Mouse (Mus musculus): ENCODE measurements around the gene B020004J07Rik.
"Not testable (repeated sequence)": the region's sequence is repeated elsewhere in the genome, so short reads cannot be mapped to it uniquely, and the experiment has no call there.

Gene B020004J07Rik

GRCm38 (mm10) chr4:101843923-101844322 lies at the start of gene B020004J07Rik:
Gene B020004J07Rik, minus strand, starts transcription at chr4:101844023.
- not testable (repeated sequence) for DNase-seq

DNA sequence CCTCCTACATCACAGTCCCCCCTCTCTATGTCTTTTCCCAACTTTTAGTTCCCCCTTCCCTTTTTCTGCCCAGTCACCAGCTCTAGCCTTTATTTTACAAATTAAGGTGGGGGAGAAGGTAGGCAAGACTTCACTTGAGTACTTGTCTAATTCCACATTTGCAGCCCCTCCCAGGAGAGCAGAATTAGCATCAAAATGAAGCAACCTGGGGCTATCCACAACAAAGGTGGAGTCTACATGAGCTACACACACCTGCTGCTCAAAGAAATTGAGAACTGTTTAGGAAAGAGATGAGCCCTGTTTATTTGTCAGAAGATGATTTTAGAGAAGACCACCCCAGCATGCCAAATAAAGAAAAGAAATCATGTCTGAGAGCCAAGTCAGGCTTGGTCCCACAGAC lies 45.6 kb upstream of the B020004J07Rik start:
- no peak for DNase-seq

- no peak for DNase-seq
Measured at GRCm38 (mm10) chr4:101883641-101884040, 39.8 kb upstream of the B020004J07Rik start.

DNA sequence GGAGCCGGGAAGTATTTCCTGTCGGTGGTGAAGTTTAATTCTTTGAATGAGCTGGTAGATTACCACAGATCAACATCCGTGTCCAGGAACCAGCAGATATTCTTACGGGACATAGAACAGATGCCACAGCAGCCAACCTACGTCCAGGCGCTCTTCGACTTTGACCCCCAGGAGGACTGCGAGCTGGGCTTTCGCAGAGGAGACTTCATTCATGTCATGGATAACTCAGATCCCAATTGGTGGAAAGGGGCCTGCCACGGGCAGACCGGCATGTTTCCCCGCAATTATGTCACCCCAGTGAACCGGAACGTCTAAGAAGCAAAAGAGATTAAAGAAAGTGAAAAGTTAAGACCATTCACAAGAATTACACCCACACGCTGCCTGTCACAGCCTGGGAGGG lies 31.9 kb upstream of the B020004J07Rik start:
- not testable (repeated sequence) for DNase-seq

- not testable (repeated sequence) for DNase-seq
Measured at GRCm38 (mm10) chr4:101872031-101872430, 28.2 kb upstream of the B020004J07Rik start.

- DNase-seq: no peak
Measured at GRCm38 (mm10) chr4:101862289-101862688, 18.5 kb upstream of the B020004J07Rik start.

GRCm38 (mm10) chr4:101860873-101861272 lies 17.1 kb upstream of the B020004J07Rik start:
- DNase-seq: no peak

DNA sequence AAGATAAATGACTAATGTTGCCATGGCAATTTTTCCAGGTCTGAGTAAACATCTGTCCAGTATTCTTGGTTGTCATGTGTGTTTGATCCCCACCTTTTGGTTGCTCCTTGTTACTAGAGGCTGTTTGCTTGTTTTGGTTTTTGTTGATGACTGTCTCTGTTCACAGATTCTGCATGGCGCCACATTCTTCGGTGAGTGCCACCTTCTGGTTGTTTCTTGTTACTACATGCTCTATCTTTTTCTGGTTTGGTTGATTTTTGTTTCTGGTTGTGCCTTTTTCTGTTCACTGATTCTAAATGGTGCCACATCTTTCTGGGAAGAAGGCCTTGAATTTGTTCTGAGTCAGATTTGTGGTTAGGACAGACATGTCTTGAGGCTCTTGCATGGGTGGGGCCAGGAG lies 7.1 kb upstream of the B020004J07Rik start:
- DNase-seq: no peak

Measured in thymus, postnatal 36 days (tissue).